Mouse (Mus musculus): Measurements from ENCODE around the gene Flywch1. TPM values are rescaled to one million over a fixed set of nuclear protein-coding genes. Genes with fewer than 3 reads are reported as not detected.

Gene Flywch1
- polyA plus RNA-seq (2012) = 23.5 and 36.1 TPM in 2 replicates

DNA sequence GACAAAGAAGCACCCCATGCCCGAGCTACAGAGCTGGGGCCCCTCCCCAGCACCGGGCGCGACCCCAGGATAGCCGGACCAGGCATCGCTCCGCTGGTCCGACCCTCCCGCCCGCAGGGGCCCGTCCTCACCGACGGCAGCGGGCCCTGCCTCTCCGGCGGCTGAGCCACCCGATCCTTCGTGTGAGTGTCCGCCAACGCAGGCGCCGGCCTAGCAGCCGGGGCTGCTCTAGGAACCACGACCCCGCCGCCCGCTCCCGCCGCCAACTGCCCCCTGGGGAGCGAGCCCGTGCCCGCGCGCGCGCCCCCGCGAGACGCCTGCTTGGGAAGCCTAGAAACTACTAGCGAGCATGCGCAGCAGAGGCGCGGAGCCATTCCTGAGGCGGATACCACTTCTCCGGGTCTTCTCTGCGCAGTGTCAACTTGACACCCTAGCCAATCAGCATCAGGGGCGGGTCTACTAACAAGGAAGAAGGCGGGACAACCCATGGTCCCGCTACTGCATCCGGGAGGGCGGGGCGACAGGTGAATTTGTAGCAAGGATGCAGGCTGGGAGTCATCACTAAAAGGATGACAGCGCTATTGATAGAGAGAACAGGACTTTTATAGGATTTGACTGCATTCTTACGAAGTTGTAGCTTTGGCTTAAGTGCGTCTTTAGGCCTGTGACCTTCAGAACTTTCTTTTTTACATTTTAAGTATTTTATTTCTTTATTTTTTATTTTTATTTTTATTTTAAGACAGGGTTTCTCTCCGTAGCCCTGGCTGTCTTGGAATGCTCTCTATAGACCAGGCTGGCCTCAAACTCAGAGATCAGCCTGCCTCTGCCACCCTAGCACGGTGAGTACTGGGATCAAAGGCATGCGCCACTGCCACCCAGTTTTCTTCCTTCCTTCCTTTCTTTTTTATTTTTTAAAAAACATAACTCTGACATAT lies at the start of gene Flywch1:
Flywch1 (minus strand) TSS at position 319 of the 935 bp plus-strand sequence.
- TF ChIP-seq GATA1 (IDR thresholded peaks at IDR 0.05; ENCODE audit: low read length) = no peak

DNA sequence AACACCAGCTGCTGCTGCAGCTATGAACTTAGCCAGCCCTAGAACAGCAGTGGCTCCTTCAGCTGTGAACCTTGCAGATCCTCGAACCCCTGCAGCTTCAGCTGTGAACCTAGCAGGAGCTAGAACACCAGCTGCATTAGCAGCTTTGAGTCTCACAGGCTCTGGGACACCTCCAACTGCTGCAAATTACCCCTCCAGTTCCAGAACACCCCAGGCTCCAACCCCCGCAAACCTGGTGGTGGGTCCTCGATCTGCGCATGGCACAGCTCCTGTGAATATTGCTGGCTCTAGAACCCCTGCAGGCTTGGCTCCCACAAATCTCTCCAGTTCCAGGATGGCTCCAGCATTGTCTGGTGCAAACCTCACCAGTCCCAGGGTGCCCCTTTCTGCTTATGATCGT lies 49.3 kb upstream of the Flywch1 start:
- no peak for TF ChIP-seq GATA1 (IDR thresholded peaks at IDR 0.05; ENCODE audit: low read length)

DNA sequence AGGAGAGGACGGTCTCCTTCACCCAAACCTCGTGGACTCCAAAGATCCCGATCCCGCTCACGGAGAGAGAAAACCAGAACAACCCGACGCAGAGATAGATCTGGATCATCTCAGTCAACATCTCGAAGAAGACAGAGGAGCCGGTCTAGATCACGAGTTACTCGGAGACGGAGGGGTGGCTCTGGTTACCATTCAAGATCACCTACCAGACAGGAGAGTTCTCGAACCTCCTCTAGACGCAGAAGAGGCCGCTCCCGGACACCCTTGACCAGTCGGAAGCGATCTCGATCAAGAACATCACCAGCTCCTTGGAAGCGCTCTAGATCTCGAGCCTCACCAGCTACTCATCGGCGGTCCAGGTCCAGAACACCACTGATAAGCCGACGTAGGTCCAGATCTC lies 47.8 kb upstream of the Flywch1 start:
- no peak for TF ChIP-seq GATA1 (IDR thresholded peaks at IDR 0.05; ENCODE audit: low read length)

DNA sequence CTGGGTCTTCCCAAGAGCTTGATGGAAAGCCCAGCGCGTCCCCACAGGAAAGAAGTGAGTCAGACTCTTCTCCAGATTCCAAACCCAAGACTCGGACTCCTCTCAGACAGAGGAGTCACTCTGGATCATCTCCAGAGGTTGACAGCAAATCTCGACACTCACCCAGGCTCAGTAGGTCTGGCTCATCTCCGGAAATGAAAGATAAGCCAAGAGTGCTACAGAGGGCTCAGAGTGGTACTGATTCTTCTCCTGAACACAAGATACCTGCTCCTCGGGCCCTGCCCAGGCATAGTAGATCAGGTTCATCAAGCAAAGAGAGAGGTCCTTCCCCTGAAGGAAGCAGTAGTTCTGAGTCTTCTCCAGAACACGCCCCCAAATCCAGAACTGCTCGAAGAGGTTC lies 47.2 kb upstream of the Flywch1 start:
- no peak for TF ChIP-seq GATA1 (IDR thresholded peaks at IDR 0.05; ENCODE audit: low read length)

- TF ChIP-seq GATA1 (IDR thresholded peaks at IDR 0.05; ENCODE audit: low read length) = no peak
Observed at GRCm38 (mm10) chr17:23815641-23816040, 44.2 kb upstream of the Flywch1 start.

- TF ChIP-seq GATA1 (IDR thresholded peaks at IDR 0.05; ENCODE audit: low read length) = no peak
Observed at GRCm38 (mm10) chr17:23807918-23808317, 36.5 kb upstream of the Flywch1 start.

- no peak for TF ChIP-seq GATA1 (IDR thresholded peaks at IDR 0.05; ENCODE audit: low read length)
Observed at GRCm38 (mm10) chr17:23806867-23807266, 35.5 kb upstream of the Flywch1 start.

GRCm38 (mm10) chr17:23804426-23805085 lies 33.2 kb upstream of the Flywch1 start:
- no peak for TF ChIP-seq GATA1 (IDR thresholded peaks at IDR 0.05; ENCODE audit: low read length)

GRCm38 (mm10) chr17:23803366-23804041 lies 32.1 kb upstream of the Flywch1 start:
- TF ChIP-seq GATA1 (IDR thresholded peaks at IDR 0.05; ENCODE audit: low read length) = no peak

- no peak for TF ChIP-seq GATA1 (IDR thresholded peaks at IDR 0.05; ENCODE audit: low read length)
Observed at GRCm38 (mm10) chr17:23802746-23803365, 31.5 kb upstream of the Flywch1 start.

GRCm38 (mm10) chr17:23801627-23802026 lies 30.2 kb upstream of the Flywch1 start:
- TF ChIP-seq GATA1 (IDR thresholded peaks at IDR 0.05; ENCODE audit: low read length) = no peak

DNA sequence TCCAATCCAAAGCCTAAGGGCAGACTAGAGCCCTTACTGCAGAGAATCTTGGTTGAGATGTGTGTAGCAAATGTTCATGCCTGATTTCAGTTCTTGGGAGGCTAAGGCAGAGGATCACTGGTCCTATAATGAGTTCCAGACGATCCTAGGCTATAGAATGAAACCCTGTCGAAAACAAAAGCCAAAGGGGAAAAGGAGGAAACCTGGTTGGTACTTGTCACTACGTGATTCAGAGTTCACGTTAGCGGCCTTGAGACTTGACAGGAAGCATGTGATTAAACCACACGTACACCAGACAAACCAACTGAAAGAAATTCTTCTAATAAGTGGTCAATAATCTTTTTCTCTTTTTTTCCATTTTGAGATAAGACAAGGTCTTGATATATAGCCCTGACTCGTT lies 25.9 kb upstream of the Flywch1 start:
- no peak for TF ChIP-seq GATA1 (IDR thresholded peaks at IDR 0.05; ENCODE audit: low read length)

DNA sequence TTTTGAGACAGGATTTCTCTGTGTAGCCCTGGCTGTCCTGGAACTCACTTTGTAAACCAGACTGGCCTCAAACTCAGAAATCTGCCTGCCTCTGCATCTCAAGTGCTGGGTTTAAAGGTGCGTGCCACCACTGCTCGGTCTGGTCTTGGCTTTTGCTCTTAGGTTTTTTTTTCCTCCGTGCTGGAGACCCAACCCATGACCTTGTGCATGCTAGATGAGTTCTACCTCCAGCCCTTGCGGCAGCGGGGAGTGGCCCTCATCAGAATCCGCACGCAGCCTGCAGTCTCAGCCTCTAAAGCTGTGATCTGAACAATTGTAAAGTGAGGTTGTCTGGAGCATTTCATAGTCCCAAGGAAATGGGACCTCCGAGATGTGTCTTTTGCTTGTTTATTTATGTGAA lies 23.9 kb upstream of the Flywch1 start:
- TF ChIP-seq GATA1 (IDR thresholded peaks at IDR 0.05; ENCODE audit: low read length) = no peak

- TF ChIP-seq GATA1 (IDR thresholded peaks at IDR 0.05; ENCODE audit: low read length) = no peak
Observed at GRCm38 (mm10) chr17:23791079-23791357, 19.6 kb upstream of the Flywch1 start.

DNA sequence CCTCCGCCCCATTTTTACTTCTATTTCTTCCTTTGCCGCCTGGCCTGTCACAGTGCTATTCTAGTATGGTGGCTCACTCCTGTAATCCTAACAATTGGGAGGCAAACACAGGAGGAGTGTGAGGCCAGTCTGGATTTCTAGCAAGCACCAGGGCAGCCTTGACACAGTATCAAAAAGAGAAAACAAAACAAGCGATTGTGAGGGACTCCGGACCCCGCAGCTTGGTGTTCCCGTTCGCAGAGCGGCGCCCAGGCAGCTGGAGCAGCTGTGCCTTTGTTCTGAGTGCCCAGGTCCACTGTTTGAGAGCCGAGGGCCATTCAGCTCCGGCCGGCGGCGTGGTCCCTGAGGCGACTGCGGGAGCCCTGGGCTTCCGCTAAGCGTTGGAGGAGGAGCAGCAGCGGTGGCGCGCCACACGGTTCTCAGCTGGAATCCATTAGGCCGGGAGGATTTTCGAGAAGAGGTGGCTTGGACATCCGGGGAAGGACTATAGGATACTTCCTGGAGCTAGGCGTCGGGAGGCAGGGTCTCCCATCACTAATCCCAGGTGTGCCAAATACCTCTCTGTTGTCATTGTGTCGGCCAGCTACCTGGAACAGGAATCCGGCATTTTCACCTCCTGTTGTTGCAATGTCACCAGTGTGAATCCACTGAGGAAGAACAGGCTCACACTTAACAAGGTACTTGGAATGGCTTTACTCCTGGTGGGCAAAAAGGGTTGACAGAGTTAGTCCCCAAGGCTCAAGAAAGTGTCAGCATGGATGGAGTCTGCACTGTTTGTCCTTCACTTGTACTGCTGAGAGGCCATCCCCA lies 19.1 kb upstream of the Flywch1 start, which contains the start of gene Srrm2:
Srrm2 (plus strand) TSS at position 264 of the 810 bp plus-strand sequence.
- no peak for TF ChIP-seq GATA1 (IDR thresholded peaks at IDR 0.05; ENCODE audit: low read length)

Measured in G1E-ER4 (cell line).